Mouse (Mus musculus) retina, embryonic 14.5 days (tissue): ENCODE results near the gene Rnf7.

Experiments used
- DNase-seq: peaks from one replicate; pipeline ENCODE4 v3.0.0-alpha.2; 2015; ENCODE audit warnings: low spot score

Gene Rnf7

DNA sequence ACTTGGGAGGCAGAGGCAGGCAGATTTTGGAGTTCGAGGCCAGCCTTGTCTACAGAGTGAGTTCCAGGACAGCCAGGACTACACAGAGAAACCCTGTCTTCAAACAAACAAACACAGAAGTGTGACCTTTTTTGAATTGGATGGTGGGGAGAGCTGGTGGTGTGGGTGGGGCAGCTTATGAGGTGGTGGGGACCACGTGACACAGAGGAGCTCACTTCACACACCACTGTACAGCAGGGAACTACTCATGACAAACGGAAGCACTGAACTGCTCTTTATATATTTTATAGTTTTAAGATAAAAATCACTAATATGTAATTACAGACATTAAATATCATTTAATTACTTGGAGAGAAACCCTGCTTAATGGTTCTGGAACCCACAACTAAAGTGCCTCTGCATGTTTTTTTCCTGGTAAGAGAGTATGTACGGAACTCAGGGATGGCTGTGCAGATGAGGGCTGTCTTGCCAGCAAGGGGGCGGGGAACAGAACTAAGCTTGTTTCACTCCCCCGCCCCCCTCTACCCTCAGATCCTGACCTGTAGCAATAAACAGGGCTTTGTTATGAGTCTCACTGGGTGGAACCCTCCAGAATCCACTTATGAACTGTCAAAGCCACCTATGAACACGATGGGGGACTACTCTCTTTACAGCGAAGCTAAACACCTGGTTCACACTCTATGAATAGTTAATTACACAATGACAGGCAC, 8.8 kb downstream of the Rnf7 start:
- no peak for DNase-seq

DNA sequence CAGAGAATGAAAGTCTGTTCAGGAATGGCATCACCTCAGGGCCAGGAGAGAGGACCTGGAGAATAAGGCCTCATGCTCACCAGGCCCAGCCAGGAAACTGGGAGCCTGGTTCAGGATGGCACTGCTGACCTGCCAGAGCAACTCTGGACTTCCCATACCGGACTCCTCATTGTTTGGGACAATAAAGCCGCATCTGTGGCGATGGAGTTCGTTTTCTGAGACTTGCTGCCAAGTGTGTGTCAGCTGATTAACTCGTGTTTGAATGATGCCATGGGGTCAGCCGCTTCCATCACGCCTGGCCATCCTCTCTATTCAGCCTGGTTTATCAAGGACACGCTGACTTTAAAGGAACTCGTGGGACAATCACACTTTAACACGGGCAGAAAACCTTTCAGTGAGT, 14.8 kb downstream of the Rnf7 start:
- no peak for DNase-seq

DNA sequence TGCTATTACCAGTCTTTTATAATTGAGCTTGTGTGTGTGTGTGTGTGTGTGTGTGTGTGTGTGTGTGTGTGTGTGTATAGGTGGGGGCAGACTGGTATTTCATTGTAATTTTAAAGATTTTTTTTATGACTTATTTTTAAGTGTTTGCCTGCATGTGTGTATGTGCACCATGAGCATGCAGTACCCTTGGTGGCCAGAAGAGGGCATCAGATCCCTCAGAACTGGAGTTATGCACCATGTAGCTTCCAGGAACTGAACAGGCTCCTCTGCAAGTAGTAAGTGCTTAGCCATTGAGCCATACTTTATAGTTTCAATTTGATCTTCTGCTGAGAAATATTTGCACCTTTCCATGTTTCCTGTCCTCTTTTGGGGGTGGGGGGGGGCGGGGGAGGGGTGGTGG, 16.9 kb downstream of the Rnf7 start:
- no peak for DNase-seq

DNA sequence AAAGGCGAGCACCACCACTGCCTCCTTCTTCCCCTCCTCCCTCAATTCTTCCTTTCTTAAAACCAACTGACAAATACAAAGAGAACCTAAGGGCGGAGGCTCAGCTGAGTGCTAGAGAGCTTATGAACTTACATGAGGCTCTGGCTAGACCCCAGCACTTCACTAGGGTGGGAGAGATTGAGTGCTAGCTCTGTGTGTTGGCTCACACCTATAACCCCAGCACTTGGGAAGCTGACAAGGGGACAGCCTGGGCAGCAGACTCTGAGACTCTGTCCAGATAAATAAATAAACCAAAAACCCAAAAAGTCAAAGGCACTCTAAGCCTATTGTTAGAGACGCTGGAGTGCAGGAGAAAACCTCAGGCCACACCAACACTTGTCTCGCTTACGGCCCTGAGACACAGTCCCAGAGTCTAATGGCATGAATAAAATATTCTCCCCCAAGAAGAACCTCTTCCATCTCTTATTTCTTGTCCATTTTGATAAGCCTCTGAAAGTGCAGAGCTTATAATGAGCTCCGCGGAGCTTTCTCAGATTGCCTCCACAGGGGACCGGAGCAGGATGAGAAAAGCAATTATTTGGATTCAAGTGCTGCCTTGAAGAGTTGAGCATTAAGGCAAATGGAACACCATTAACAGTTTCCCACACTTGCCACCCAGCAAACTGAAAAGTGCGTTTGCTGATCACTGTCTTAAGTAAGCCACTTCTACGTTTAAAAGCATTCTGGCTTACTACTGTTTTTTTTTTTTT, 18.2 kb downstream of the Rnf7 start:
- peak; percentile 63 for DNase-seq

DNA sequence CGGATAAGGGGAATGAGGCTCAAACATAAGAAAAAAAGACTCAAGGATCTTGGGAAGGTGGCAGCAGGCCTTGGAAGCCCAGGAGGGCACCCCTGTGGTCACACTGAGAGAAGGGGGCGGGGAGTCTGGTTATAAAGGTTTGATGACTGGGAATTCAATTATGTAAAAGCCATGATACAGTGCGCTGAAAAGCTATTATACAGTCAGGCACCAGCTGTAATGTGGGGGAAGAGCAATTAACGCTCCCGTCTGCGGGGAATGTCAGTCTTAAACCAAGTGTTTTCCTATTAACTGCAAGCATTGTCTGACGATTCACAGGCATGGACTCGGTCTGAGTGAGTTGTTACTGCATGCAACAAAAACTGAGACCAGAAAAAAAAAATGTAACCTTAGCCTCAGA, 22.9 kb downstream of the Rnf7 start:
- no peak for DNase-seq

DNA sequence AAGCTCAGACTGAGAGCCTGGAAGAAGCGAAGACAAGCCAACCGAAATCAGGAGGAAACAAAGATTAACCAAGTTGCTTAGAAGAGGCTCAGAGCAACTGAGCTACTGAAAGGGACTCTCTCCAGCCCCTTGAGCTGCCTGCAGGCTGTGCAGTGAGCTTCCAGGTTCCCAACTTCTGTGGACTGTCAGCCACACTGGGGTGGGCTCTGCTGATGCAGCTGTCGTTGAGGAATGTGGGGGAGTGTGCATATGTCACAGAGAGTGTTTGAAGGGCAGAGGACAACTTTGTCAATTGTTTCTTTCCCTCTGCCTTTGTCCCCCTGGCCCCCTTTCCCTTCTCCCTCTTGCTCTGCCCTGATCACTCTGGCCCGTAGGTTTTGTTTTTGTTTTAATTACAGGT, 25.5 kb downstream of the Rnf7 start:
- DNase-seq: no peak

DNA sequence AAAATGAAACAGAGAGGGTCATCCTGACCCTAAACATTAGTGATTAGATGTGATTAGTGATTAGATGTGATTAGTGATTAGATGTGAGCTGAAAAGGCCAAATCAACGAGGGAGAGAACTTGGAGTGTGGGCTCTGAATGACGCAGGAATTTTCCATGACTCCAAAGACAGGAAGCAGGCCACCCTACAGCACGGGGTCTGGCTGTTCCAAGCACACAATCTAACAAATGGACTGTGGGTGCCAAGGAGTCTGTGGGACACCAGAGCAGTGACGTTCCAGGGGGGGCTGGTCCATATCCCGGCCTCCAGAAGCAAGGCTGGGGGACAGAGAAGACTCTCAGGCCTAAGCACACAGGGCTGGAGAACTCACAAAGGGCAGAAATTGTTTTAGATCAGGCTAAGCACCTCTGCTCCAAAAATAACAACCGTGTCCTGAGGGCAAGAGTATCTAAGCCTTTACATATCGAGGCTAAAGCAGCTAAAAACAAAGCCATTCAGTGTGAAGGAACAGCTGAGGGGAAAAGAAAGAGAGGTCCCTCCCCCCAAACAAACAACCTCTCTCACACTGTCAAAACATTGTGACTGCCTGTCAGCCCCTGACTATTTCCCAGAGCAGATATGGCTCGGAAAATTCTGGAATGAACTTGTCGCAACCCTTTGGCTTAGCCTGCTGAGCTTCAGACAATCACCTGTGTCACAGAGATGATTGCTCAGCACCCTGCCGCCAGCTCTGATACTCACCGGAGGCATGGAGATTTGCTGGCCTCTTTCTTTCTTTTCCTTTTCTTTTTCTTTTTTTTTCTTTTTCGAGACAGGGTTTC, 27.4 kb downstream of the Rnf7 start:
- DNase-seq: no peak

DNA sequence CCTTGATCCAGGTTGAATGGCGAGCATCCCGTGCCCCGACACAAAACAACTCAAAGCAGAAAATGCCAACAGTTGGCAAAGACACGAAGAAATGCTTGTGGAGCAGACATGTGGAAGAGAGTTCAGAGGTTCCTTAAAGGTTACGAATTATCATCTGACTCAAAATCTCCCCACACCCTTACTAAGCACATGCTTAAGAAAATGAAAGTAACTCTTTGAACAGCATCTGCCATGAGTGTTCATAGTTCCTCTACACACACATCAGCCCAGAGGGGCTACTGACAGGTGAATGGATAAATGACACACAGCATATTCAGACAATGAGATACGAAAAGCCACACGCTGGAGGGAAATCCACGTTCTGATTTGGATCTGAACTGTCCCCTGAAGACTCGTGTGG, 29.0 kb downstream of the Rnf7 start:
- no peak for DNase-seq

DNA sequence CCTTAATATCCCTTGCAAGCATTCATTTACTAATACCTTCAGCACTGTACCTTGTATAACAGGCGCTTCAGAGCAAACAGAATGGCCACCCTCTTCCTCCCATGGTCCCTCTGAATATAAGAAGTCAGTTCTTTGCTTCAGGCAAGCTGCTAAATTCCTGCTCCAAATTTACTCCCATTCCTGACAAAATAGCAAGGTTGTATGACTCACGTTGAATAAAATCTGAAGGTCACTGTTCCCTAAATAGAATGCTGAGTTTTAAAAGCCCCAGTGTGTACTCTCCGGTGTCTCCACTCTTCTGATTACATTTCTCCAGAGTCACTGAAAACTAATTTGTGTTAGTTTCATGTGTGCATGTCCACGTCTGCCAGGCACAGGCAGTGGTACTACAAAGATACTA, 33.1 kb downstream of the Rnf7 start:
- no peak for DNase-seq

DNA sequence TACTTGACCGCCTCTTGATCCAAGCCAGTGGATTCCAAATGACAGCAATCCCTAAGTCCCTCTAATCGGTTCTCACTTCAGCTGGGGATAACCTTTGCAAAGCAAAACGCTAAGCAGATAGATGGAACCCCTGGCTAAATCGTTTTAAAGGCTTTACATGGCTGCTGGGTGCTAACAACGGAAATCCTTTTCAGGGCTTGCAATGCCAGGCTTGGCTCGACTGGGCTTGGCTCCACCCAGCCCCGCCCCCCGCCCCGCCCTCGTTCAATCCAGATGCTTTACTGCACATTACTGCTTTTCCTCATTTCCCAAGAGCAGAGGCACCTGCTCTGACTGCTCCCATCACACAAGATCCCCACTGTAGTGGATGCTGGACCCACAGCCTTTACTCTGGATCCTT, 36.4 kb downstream of the Rnf7 start:
- DNase-seq: peak; percentile 49

DNA sequence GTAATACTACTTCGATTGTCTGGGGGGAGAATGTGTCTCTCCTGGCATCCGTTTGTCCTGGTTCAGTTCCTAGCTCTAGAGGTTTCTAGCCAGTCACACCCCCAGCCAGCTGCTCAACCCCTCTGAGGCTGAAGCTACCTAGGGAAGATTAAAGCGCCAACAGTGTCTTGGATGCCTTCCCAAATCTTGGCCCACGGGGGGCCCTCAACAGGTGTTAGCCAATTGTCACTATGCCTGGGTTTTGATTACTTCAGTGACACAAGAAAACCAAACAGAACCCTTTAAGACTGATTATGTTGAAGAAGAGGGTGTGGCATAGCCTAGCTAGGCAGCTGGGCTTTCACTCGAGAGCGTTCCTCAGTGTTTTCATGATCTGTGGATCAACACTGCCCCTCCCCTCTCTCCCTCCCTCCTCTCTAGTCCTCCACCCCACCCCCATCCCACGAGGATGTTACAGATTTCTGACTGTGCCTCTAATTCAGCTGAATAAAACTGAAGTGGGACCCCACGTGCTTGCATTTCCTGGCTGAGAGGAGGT, 40.1 kb downstream of the Rnf7 start:
- peak; percentile 39 for DNase-seq

DNA sequence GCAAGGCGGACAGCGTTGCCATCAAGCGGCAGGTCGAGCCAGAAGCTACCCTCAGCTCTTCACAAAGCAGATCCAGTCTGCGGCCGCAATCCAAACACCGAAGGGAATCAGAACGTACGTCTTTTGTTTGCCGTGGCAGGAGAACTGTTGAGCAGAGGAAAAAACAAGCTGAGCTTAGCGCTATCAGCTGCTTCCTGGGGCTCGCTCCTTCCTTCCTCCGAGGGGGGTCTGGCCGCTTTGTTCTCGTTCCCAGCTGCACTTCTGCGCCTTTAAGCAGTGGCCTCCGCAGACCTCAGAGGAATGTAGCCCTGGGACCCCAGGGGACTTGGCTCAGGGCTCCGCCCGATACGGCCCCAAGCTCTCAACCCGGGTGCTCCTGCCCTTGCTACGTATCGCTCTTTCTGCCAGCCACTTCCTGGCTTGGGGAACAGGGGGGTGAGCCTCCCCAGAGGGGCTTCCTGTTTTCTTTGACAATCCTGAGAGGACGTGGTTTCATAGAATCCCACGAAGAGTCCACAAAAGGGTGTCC, 40.6 kb downstream of the Rnf7 start:
- DNase-seq: peak; percentile 71

DNA sequence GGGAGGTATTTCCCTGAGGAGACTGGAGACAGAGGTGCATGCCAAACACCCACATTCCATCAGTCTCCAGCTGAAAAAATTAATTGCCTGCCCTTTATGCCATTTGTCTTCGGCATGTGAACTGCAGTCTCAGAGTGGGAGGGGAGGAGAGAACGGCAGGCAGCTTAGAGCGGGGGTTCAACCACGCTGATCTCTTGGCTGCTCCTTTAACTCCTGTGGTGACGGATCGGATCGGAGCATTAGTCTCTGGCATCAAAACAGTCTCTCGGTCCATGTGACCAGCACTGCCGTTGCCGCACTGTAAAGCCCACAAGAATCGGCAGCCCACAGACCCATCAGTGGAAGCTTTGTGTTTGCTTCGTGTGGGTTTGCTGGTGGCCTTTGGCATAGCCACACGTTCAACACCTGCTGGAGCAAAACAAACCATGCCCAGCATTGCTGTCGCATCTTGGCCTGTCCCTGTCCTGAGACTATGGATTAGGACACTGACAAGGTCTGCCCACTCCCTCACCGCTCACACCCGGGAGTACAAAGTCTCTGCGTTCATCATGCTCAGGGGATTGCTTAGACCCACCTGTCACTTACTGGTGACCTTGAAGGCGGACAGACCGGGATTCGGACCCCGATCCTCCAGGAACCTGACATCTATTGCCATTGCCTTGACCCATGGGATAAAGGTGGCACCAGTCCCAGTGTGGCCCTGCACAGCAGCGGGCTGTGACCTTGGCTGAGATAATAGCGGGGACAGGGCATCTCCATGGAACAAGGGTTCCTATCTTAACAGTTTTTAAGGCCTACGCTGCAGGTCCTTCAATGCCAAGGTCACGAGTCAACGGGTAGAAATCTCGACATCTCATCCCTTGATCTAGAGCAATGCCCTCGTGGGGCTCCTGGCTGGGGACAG, 41.3 kb downstream of the Rnf7 start:
- DNase-seq: peak; percentile 26

DNA sequence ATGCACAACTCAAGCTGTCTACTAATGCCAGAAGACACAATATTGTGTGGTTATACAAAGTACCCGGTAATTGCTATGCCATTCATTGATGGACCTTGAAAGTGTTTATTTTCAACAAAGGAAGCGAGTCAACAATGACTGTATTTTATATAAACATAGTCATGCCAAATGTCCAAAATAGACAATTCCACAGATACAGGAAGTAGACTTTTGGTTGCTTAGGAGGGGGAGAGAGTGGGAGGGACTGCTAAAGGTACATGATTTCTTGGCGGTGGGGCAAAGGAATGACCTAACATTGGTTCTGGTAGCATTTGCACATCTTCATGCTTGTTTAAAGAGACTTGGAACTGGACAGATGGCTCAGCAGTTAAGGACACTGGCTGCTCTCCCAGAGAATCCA, 45.9 kb downstream of the Rnf7 start:
- no peak for DNase-seq

DNA sequence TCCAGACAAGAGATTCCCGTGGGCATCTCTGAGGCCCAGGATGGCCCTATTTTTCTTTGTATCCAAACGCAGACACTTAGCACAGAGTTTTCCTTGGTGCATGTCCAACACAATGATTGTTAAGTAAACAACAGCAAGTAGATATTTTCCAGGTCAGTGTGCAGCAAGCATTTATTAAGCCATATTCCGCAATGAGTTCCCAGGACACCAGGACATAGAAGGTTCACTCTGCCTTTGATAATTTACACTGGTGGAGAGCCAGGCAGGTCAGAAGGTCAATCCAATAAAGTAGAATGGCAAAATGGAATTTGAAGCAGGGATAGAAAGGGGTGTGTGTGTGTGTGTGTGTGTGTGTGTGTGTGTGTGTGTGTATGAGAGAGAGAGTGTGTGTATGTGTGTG, 47.4 kb downstream of the Rnf7 start:
- peak; percentile 44 for DNase-seq

DNA sequence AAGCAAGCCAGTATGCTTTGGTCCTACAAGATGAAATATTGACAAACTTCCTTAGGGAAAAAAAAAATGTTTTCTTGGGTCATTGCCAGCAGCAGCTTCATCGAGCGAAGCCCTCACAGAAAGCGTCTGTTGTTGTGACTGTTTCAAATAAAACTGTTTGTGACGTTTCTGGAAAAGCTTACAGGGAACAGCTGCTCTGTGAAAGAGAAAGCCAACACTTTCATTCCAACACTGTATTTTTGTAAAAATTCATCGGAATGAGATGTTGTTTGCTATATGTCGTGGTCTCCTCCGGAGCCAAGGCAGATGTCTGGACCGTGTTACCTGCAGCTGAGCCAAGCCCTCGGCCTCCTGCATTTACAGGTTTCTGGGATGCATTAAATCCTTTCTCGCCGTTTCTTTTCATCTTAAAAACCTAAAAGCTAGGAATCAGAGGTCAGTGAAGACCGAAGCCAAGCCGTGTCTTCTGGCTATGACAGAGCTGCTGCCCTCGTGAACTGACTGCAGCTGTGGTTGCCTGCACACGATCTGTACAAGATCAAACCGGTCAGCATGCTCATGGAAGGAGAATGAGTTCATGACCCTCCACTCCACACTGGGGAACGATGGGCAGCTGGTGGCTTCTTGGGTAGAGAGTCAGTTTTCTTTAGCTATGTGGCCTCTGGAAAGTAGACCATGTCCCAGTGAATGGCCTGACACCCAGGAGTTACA, 50.0 kb downstream of the Rnf7 start:
- no peak for DNase-seq

DNA sequence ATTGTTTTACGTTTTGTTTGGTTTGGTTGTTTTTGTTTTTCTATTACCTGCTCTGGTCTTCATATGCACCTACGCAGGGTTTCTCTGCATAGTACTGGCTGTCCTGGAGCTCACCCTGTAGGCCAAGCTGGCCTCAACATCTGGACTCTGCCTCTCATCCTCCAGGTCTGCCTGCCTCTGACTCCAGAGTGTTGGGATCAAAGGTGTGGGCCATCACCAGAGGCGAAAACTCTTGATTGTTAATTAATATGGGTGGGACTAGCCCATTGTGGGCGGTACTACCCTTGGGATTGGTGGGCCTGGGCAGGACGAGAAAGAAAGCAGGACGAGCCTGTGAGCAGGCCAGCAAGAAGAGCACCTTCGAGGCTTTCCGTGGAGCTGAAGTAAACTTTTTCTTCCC, 54.4 kb downstream of the Rnf7 start:
- no peak for DNase-seq
